Comparison of ENCODE assay signal across 10 mouse cellular contexts in the genomic region with DNA sequence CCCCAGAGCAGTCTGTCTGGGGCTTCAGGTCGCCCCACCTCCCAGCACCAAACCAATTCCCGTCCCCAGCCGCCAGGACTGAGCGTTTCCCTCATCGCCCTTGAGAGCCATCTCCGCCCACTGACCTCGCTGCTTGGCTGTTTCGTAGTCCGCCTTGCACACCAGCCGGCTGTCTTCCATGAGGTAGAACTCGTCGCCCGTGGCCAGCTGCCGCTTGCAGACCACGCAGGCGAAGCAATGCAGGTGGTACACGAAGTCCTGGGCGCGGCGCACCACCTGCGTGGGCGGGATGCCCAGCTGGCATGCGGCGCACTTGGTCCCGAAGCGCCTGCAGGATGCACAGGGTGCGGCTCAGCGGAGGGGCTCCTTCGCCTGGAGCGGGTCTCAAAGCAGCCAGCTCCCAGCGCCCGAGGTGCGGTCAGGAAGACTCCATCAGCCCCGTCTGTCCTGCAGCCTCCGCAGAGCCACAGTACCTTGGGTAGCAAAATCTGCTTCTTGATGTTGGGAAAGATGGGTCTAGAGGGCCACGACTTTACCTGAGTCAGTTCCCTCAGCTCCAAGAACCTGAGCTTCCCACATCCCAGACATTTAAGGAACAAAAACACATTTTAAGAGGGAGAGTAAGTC. TPM values are rescaled to one million over a fixed set of nuclear protein-coding genes. Genes with fewer than 3 reads are reported as not detected.
DNase-seq lines count a peak whose midpoint lies in the region; ATAC-seq and TF ChIP-seq lines count a peak whose summit lies in the region.
"Had no signal": no experiment of that assay in that cellular context is flagged by ENCODE, and none has a peak within 500 bp of the region (broad histone marks: within the 10 kb centered on the region; RNA-seq: fewer than 3 reads in every experiment).

No protein-coding gene starts in this region.

- in situ Hi-C loops in ES-E14 (cut with MboI; ENCODE audit: low sequenced_read_pairs in 2 of 2, unreplicated experiment in 2 of 2): no loop called here

- WGBS in heart, embryonic 10.5 days: 2% methylated on average over 36 of the region's 36 CpGs
- WGBS in heart, adult 2 months: 4% methylated on average over 36 of the region's 36 CpGs
- 1% methylated on average over 36 of the region's 36 CpGs for WGBS in forebrain, embryonic 12.5 days
- WGBS in midbrain, embryonic 11.5 days: under 1% methylated on average over 36 of the region's 36 CpGs

- TF ChIP-seq POLR2A in heart, adult 2 months (IDR thresholded peaks at IDR 0.05; ENCODE audit: insufficient read depth, low read depth, low read length): no peak

- H3K36me3 ChIP-seq in heart, embryonic 10.5 days: no peaks in the 10 kb centered on the region
- no peaks in the 10 kb centered on the region for H3K36me3 ChIP-seq in heart, adult 2 months (ENCODE audit: control insufficient read depth, insufficient read depth, low read length)
- H3K36me3 ChIP-seq in ES-E14 (ENCODE audit: control insufficient read depth, insufficient read depth, low read length, poor library complexity, severe bottlenecking): no peaks in the 10 kb centered on the region
- H3K36me3 ChIP-seq in forebrain, embryonic 12.5 days (replicated peaks): no peaks in the 10 kb centered on the region
- no peaks in the 10 kb centered on the region for H3K36me3 ChIP-seq in midbrain, embryonic 11.5 days (ENCODE audit: control insufficient read depth, insufficient read depth, low read length)

- no peaks in the 10 kb centered on the region for H3K9me3 ChIP-seq in heart, embryonic 10.5 days
- H3K9me3 ChIP-seq in ES-E14 (ENCODE audit: control insufficient read depth, insufficient read depth, low read depth, low read length): no peaks in the 10 kb centered on the region
- H3K9me3 ChIP-seq in forebrain, embryonic 12.5 days: no peaks in the 10 kb centered on the region
- H3K9me3 ChIP-seq in midbrain, embryonic 11.5 days (ENCODE audit: control insufficient read depth, low read length): no peaks in the 10 kb centered on the region

- no peak overlapping the region for H3K27ac ChIP-seq in heart, embryonic 10.5 days
- no peak overlapping the region for H3K27ac ChIP-seq in heart, adult 2 months
- H3K27ac ChIP-seq in ES-E14 (ENCODE audit: insufficient read depth, low read depth, low read length, poor library complexity, severe bottlenecking): no peak overlapping the region
- H3K27ac ChIP-seq in forebrain, embryonic 12.5 days: no peak overlapping the region
- no peak overlapping the region for H3K27ac ChIP-seq in midbrain, embryonic 11.5 days (ENCODE audit: low read depth, low read length)

- H3K4me3 ChIP-seq in heart, embryonic 10.5 days: peak overlapping the region; percentile 48
- no peak overlapping the region for H3K4me3 ChIP-seq in heart, adult 2 months
- peak overlapping the region; percentile 27 to 60; a peak in 3 of 4 replicates for H3K4me3 ChIP-seq in ES-E14 (ENCODE audit: insufficient read depth in 1 of 2, low read depth in 1 of 2, low read length in 2 of 2, poor library complexity in 1 of 2, severe bottlenecking in 1 of 2)
- peak overlapping the region; percentile 19 for H3K4me3 ChIP-seq in forebrain, embryonic 12.5 days (replicated peaks)
- H3K4me3 ChIP-seq in midbrain, embryonic 11.5 days (ENCODE audit: low read depth, low read length): no peak overlapping the region

- no peak for DNase-seq in heart, embryonic 10.5 days (ENCODE audit: low spot score)
- no peak for DNase-seq in heart, adult 2 months
- peak; percentile 41 for DNase-seq in ES-E14 (ENCODE audit: low read depth, low spot score)
- peak; percentile 90 for DNase-seq in midbrain, embryonic 11.5 days (ENCODE audit: low spot score, missing footprints)
- no peak for DNase-seq in kidney, adult 8-10 months
- no peak for DNase-seq in testis, postnatal 10 days (ENCODE audit: low spot score)
- no peak for DNase-seq in urinary bladder, postnatal 4 days (ENCODE audit: low spot score in 2 of 2)
- DNase-seq: kidney, postnatal 14 days had no signal

- ATAC-seq in forebrain, embryonic 12.5 days (ENCODE audit: low FRiP score): no peak
- ATAC-seq in midbrain, embryonic 11.5 days (ENCODE audit: low FRiP score): no peak

- intact Hi-C loops in heart, adult 2 months (cut with DNase I): no loop called here

- H3K79me2 ChIP-seq in heart, adult 2 months (replicated peaks; ENCODE audit: control insufficient read depth, insufficient read depth, low read length): no peaks in the 10 kb centered on the region

- TF ChIP-seq CTCF in heart, adult 2 months (IDR thresholded peaks at IDR 0.05): no peak

- peak overlapping the region; percentile 30; the same call in 1 of the 2 replicates for H3K4me2 ChIP-seq in forebrain, embryonic 12.5 days
- H3K4me2 ChIP-seq in midbrain, embryonic 11.5 days: no peak overlapping the region

- H3K27me3 ChIP-seq in heart, embryonic 10.5 days (ENCODE audit: insufficient read depth, poor library complexity, severe bottlenecking): peaks cover 100% of the 10 kb centered on the region
- peaks cover 30% of the 10 kb centered on the region for H3K27me3 ChIP-seq in heart, adult 2 months (ENCODE audit: control insufficient read depth, insufficient read depth, low read length)
- peaks cover 100% of the 10 kb centered on the region for H3K27me3 ChIP-seq in forebrain, embryonic 12.5 days
- H3K27me3 ChIP-seq in midbrain, embryonic 11.5 days (ENCODE audit: control insufficient read depth, insufficient read depth, low read length): peaks cover 100% of the 10 kb centered on the region

- H3K9ac ChIP-seq in heart, adult 2 months (ENCODE audit: low read depth, low read length): no peak overlapping the region
- H3K9ac ChIP-seq in ES-E14 (ENCODE audit: insufficient read depth, low read depth, low read length, poor library complexity, severe bottlenecking): no peak overlapping the region
- H3K9ac ChIP-seq in forebrain, embryonic 12.5 days: no peak overlapping the region
- H3K9ac ChIP-seq in midbrain, embryonic 11.5 days (ENCODE audit: low read length): no peak overlapping the region

- no peak for TF ChIP-seq EP300 in heart, adult 2 months (IDR thresholded peaks at IDR 0.05; ENCODE audit: insufficient read depth, low read depth, low read length)

- H3K4me1 ChIP-seq in heart, embryonic 10.5 days: peaks cover 52% of the 10 kb centered on the region
- H3K4me1 ChIP-seq in heart, adult 2 months (ENCODE audit: control insufficient read depth, insufficient read depth, low read length): no peaks in the 10 kb centered on the region
- H3K4me1 ChIP-seq in ES-E14 (ENCODE audit: control insufficient read depth in 2 of 2, insufficient read depth in 2 of 2, low read length in 2 of 2, poor library complexity in 1 of 2): peaks cover 0 to 7% of the 10 kb centered on the region in 2 experiments; a peak in 1 of 4 replicates
- peaks cover 38% of the 10 kb centered on the region for H3K4me1 ChIP-seq in forebrain, embryonic 12.5 days
- H3K4me1 ChIP-seq in midbrain, embryonic 11.5 days (ENCODE audit: control insufficient read depth, insufficient read depth, low read length): peaks cover 11% of the 10 kb centered on the region

TF ChIP-seq in ES-E14, 5 proteins besides CTCF, POLR2A, EP300 and RAD21:
- TF ChIP-seq ZC3H11A (IDR thresholded peaks at IDR 0.05; ENCODE audit: borderline replicate concordance, low read depth, low read length) (no peak), CHD2 (IDR thresholded peaks at IDR 0.05; ENCODE audit: low read depth, low read length) (no peak), MAFK (IDR thresholded peaks at IDR 0.05; ENCODE audit: insufficient read depth, low read depth, low read length) (no peak), HCFC1 (IDR thresholded peaks at IDR 0.05; ENCODE audit: borderline replicate concordance, insufficient read depth, low read length) (no peak), ZNF384 (IDR thresholded peaks at IDR 0.05; ENCODE audit: low read depth, low read length) (no peak)

RNA-seq across cellular contexts. Expression of a gene that starts 5.1 kb away (rescaled TPM):
- 0.09 and 0.48 TPM in 2 replicates for polyA plus RNA-seq in heart, embryonic 10.5 days (2016; fragmentation: Nextera tagmentation; extraction: Ambion mirVana)
- total RNA-seq in heart, adult 2 months (2021): not detected
- polyA plus RNA-seq in heart, adult 2 months (2012; rRNA removed): not detected in 2 replicates
- 0.13 TPM in 1 of 2 replicates, not detected in the other for total RNA-seq in ES-E14 (2012; rRNA removed)
- polyA plus RNA-seq in forebrain, embryonic 12.5 days (2016; fragmentation: Nextera tagmentation; extraction: Ambion mirVana): 0.15 TPM in 1 of 2 replicates, not detected in the other
- 0.10 and 0.30 TPM in 2 replicates for polyA plus RNA-seq in midbrain, embryonic 11.5 days (2014; fragmentation: Nextera tagmentation; extraction: Ambion mirVana)
- polyA plus RNA-seq: liver, embryonic 16.5 days had no signal

RNA-seq across cellular contexts. Expression of a gene that starts 34.4 kb away (rescaled TPM):
- polyA plus RNA-seq in heart, embryonic 10.5 days (2016; fragmentation: Nextera tagmentation; extraction: Ambion mirVana): 16.5 and 18.8 TPM in 2 replicates
- 10 to 100 TPM; 17.3 to 22.2 TPM for total RNA-seq in heart, adult 2 months (2021)
- polyA plus RNA-seq in heart, adult 2 months (2012; rRNA removed): 11.1 and 18.1 TPM in 2 replicates
- total RNA-seq in ES-E14 (2012; rRNA removed): 32.0 and 59.7 TPM in 2 replicates
- polyA plus RNA-seq in forebrain, embryonic 12.5 days (2016; fragmentation: Nextera tagmentation; extraction: Ambion mirVana): 20.0 and 21.4 TPM in 2 replicates
- polyA plus RNA-seq in midbrain, embryonic 11.5 days (2014; fragmentation: Nextera tagmentation; extraction: Ambion mirVana): 18.2 and 18.4 TPM in 2 replicates

Comparison
In these comparisons a context has a peak if more than half of its experiments do, and no peak if none do; other contexts are left out.
1. H3K4me3 ChIP-seq: peak in heart, embryonic 10.5 days (single experiment), ES-E14 (2 of 2) and forebrain, embryonic 12.5 days (single experiment); none in heart, adult 2 months (single experiment) and midbrain, embryonic 11.5 days (single experiment).
2. DNase-seq: peak in ES-E14 (single experiment) and midbrain, embryonic 11.5 days (single experiment); none in heart, embryonic 10.5 days (single experiment), heart, adult 2 months (0 of 2), kidney, adult 8-10 months (0 of 2), testis, postnatal 10 days (single experiment) and urinary bladder, postnatal 4 days (0 of 2).